Mouse (Mus musculus) midbrain, postnatal 0 days (tissue): ENCODE measurements around the gene Morn5. TPM values are rescaled to one million over a fixed set of nuclear protein-coding genes. Genes with fewer than 3 reads are reported as not detected.

Source experiments
- ATAC-seq: fragments of 200-750 bp; cut with Nextera tagmentation; 2 replicates; pipeline ENCODE4 v1.8.0; 2017; ENCODE audit warnings: moderate number of reproducible peaks, mild to moderate bottlenecking, moderate TSS enrichment, moderate library complexity; ENCODE audit not compliant: low FRiP score
- DNase-seq: peaks from one replicate; pipeline ENCODE4 v3.0.0-alpha.2; 2015; ENCODE audit warnings: low spot score
- H3K27ac ChIP-seq: fragments of 300-500 bp; sonication (generic); 2 replicates; pipeline ENCODE4 v1.5.1; 2014; ENCODE audit warnings: low read depth, mild to moderate bottlenecking, low read length, mixed read lengths
- H3K27me3 ChIP-seq: fragments of 300-500 bp; sonication (generic); 2 replicates; pipeline ENCODE4 v1.6.1; 2014; ENCODE audit warnings: low read length, control low read depth, mixed read lengths; ENCODE audit not compliant: insufficient read depth
- H3K36me3 ChIP-seq: fragments of 300-500 bp; sonication (generic); 2 replicates; pipeline ENCODE4 v1.6.1; 2014; ENCODE audit warnings: low read length, control low read depth, mixed read lengths; ENCODE audit not compliant: insufficient read depth
- H3K4me1 ChIP-seq: fragments of 300-500 bp; sonication (generic); 2 replicates; pipeline ENCODE4 v1.6.1; 2014; ENCODE audit warnings: mild to moderate bottlenecking, control low read depth, antibody characterized with exemption, low read length, mixed read lengths; ENCODE audit not compliant: insufficient read depth
- H3K4me2 ChIP-seq: fragments of 300-500 bp; sonication (generic); 2 replicates; pipeline ENCODE4 v1.6.1; 2014; ENCODE audit warnings: low read depth, mild to moderate bottlenecking, low read length, mixed read lengths; ENCODE audit not compliant: poor library complexity, severe bottlenecking
- H3K4me3 ChIP-seq: fragments of 300-500 bp; sonication (generic); 2 replicates; pipeline ENCODE4 v1.5.1; 2014; ENCODE audit warnings: low read depth, mild to moderate bottlenecking, low read length, moderate library complexity
- H3K9ac ChIP-seq: fragments of 300-500 bp; sonication (generic); replicated peaks from 2 replicates; pipeline ENCODE4 v1.6.1; 2014; ENCODE audit warnings: mild to moderate bottlenecking, low read length, moderate library complexity, mixed read lengths; ENCODE audit not compliant: poor library complexity, severe bottlenecking
- H3K9me3 ChIP-seq: fragments of 300-500 bp; sonication (generic); 2 replicates; pipeline ENCODE4 v1.6.1; 2016; ENCODE audit warnings: low read length, control low read depth
- CTCF ChIP-seq: IDR thresholded peaks from 2 replicates; pipeline ENCODE4 v1.5.1; 2016; ENCODE audit warnings: antibody characterized with exemption, mild to moderate bottlenecking
- WGBS: fragments of 180-500 bp; shearing (Covaris S2); extraction: QIAGEN DNeasy Blood & Tissue Kit; methylation state at CpG from one replicate; pipeline ENCODE4 v1.1.7; 2014; 5-methylcytosine and 5-hydroxymethylcytosine counted together
- polyA plus RNA-seq: library from polyadenylated mRNA; unstranded; fragments of >200 nt; fragmentation: Nextera tagmentation; extraction: Ambion mirVana; gene quantifications from 2 replicates; pipeline ENCODE4 v1.2.1, GENCODE M21; 2015
- total RNA-seq: library from RNA; depleted of rRNA; stranded (reverse); fragments of >200 nt; gene quantifications from 2 replicates; pipeline ENCODE4 v1.2.3, GENCODE M21; 2014

The Morn5 gene
- total and polyA plus RNA-seq, 2 experiments from 2014 or later: 3.5 to 3.8 TPM

GRCm38 (mm10) chr2:36104436-36104955 is 55.2 kb downstream of the Morn5 start:
- DNase-seq (no peak), ATAC-seq (no peak)
- TF ChIP-seq CTCF: no peak
- Histone ChIP-seq H3K9me3 (no peaks in the 10 kb centered on the region), H3K4me3 (peak overlapping the region; percentile 29), H3K36me3 (no peaks in the 10 kb centered on the region), H3K4me1 (no peaks in the 10 kb centered on the region), H3K27me3 (peaks cover 80% of the 10 kb centered on the region), H3K9ac (no peak overlapping the region), H3K27ac (no peak overlapping the region), H3K4me2 (peak overlapping the region; percentile 50)
- under 1% methylated on average over 32 of the region's 32 CpGs for WGBS

GRCm38 (mm10) chr2:36104956-36105741 is 55.9 kb downstream of the Morn5 start, which contains the start of gene Lhx6:
TSS of gene Lhx6 (minus strand) at chr2:36105408.
- Histone ChIP-seq H3K27me3 (peaks cover 77% of the 10 kb centered on the region), H3K4me3 (peak within 1 kb of the TSS; percentile 29), H3K4me1 (no peaks in the 10 kb centered on the region), H3K9me3 (no peaks in the 10 kb centered on the region), H3K4me2 (peak within 1 kb of the TSS; percentile 50), H3K9ac (no peak within 1 kb of the TSS), H3K36me3 (no peaks in the 10 kb centered on the region), H3K27ac (no peak within 1 kb of the TSS)
- no peak for ATAC-seq
- TF ChIP-seq CTCF: no peak
- no peak for DNase-seq
- WGBS: 1% methylated on average over 40 of the region's 58 CpGs

GRCm38 (mm10) chr2:36108615-36109014 is 59.4 kb downstream of the Morn5 start:
- Histone ChIP-seq H3K27me3 (peaks cover 42% of the 10 kb centered on the region), H3K36me3 (no peaks in the 10 kb centered on the region), H3K27ac (no peak overlapping the region), H3K4me2 (no peak overlapping the region), H3K4me1 (no peaks in the 10 kb centered on the region), H3K9ac (no peak overlapping the region), H3K4me3 (no peak overlapping the region), H3K9me3 (no peaks in the 10 kb centered on the region)
- DNase-seq (no peak), ATAC-seq (no peak)
- no peak for TF ChIP-seq CTCF
- 9% methylated on average over 7 of the region's 7 CpGs for WGBS

- no peak for ATAC-seq
- 79% methylated on average over 3 of the region's 3 CpGs for WGBS
- peak; percentile 37 for TF ChIP-seq CTCF
These were observed 63.4 kb downstream of the Morn5 start for GRCm38 (mm10) chr2:36112632-36113031.

GRCm38 (mm10) chr2:36126795-36127429 is 77.7 kb downstream of the Morn5 start:
- H3K36me3 ChIP-seq: peaks cover 42% of the 10 kb centered on the region
- no peak for TF ChIP-seq CTCF
- H3K9me3 ChIP-seq: no peaks in the 10 kb centered on the region
- H3K4me2 ChIP-seq: no peak overlapping the region
- whole genome bisulfite sequencing: 95% methylated on average over 9 of the region's 9 CpGs
- no peak overlapping the region for H3K9ac ChIP-seq
- DNase-seq: no peak
- no peak for ATAC-seq
- no peak overlapping the region for H3K4me3 ChIP-seq
- no peaks in the 10 kb centered on the region for H3K27me3 ChIP-seq
- H3K27ac ChIP-seq: no peak overlapping the region
- no peaks in the 10 kb centered on the region for H3K4me1 ChIP-seq

More at GRCm38 (mm10) chr2:36112632-36113031, 63.4 kb downstream of the Morn5 start:
- peaks cover 15% of the 10 kb centered on the region for H3K27me3 ChIP-seq
- no peak overlapping the region for H3K27ac ChIP-seq
- H3K4me1 ChIP-seq: no peaks in the 10 kb centered on the region
- H3K9ac ChIP-seq: no peak overlapping the region
- no peak overlapping the region for H3K4me2 ChIP-seq
- no peak overlapping the region for H3K4me3 ChIP-seq
- DNase-seq: no peak
- no peaks in the 10 kb centered on the region for H3K9me3 ChIP-seq
- H3K36me3 ChIP-seq: peaks cover 16% of the 10 kb centered on the region

- WGBS: 87% methylated on average over 4 of the region's 4 CpGs
These were observed 78.7 kb downstream of the Morn5 start for GRCm38 (mm10) chr2:36127973-36128372.

More at GRCm38 (mm10) chr2:36127973-36128372, 78.7 kb downstream of the Morn5 start:
- ATAC-seq (no peak), DNase-seq (no peak)
- Histone ChIP-seq H3K27me3 (no peaks in the 10 kb centered on the region), H3K27ac (no peak overlapping the region), H3K4me2 (no peak overlapping the region), H3K36me3 (peaks cover 38% of the 10 kb centered on the region; the same call in 1 of the 2 replicates), H3K4me1 (no peaks in the 10 kb centered on the region), H3K4me3 (no peak overlapping the region), H3K9ac (no peak overlapping the region), H3K9me3 (no peaks in the 10 kb centered on the region)
- no peak for TF ChIP-seq CTCF
